Mouse (Mus musculus) heart, embryonic 14.5 days (tissue): ENCODE measurements around the gene Adamtsl2. TPM values are rescaled to one million over a fixed set of nuclear protein-coding genes. Genes with fewer than 3 reads are reported as not detected.

Experiments
- polyA plus RNA-seq: library from polyadenylated mRNA; unstranded; fragments of >200 nt; fragmentation: Nextera tagmentation; extraction: Ambion mirVana; gene quantifications from 2 replicates; pipeline ENCODE4 v1.2.1, GENCODE M21; 2014

Gene Adamtsl2
- polyA plus RNA-seq, 1 experiment from 2014 or later = 15.0 TPM

Other genes with a start within 250 kb of the Adamtsl2 start
- gene Abo, start 214.4 kb upstream of the Adamtsl2 start, polyA plus RNA-seq = not detected in 2 replicates
- gene Surf6, start 176.5 kb upstream of the Adamtsl2 start, polyA plus RNA-seq = 7.6 and 9.6 TPM in 2 replicates
- gene Med22, start 168.7 kb upstream of the Adamtsl2 start, polyA plus RNA-seq = 34.3 and 38.2 TPM in 2 replicates
- 410 and 428 TPM in 2 replicates for gene Rpl7a, start 168.6 kb upstream of the Adamtsl2 start, polyA plus RNA-seq
- 26.2 and 28.4 TPM in 2 replicates for gene Surf2, start 163.0 kb upstream of the Adamtsl2 start, polyA plus RNA-seq
- 44.8 and 48.4 TPM in 2 replicates for gene Surf1, start 162.8 kb upstream of the Adamtsl2 start, polyA plus RNA-seq
- 162 and 171 TPM in 2 replicates for gene Surf4, start 145.5 kb upstream of the Adamtsl2 start, polyA plus RNA-seq
- gene Stkld1, start 145.3 kb upstream of the Adamtsl2 start, polyA plus RNA-seq = not detected in 2 replicates
- gene Rexo4, start 115.0 kb upstream of the Adamtsl2 start, polyA plus RNA-seq = 24.7 and 25.0 TPM in 2 replicates
- not detected in 2 replicates for gene Adamts13, start 106.0 kb upstream of the Adamtsl2 start, polyA plus RNA-seq
- gene Cacfd1, start 69.5 kb upstream of the Adamtsl2 start, polyA plus RNA-seq = 38.5 and 40.9 TPM in 2 replicates
- gene Slc2a6, start 51.4 kb upstream of the Adamtsl2 start, polyA plus RNA-seq = 0.24 TPM in 1 of 2 replicates, not detected in the other
- gene Mymk, start 7.2 kb upstream of the Adamtsl2 start, polyA plus RNA-seq = 0.22 TPM in 1 of 2 replicates, not detected in the other
- 0.66 and 0.70 TPM in 2 replicates for gene Fam163b, start 63.1 kb downstream of the Adamtsl2 start, polyA plus RNA-seq
- gene Dbh, start 85.9 kb downstream of the Adamtsl2 start, polyA plus RNA-seq = 0.55 and 1.8 TPM in 2 replicates
- gene Sardh, start 169.0 kb downstream of the Adamtsl2 start, polyA plus RNA-seq = 19.0 and 21.6 TPM in 2 replicates